Mouse (Mus musculus) spleen, postnatal 14 days (tissue): ENCODE measurements around the gene Gm10065.
A peak's percentile ranks its signal among the peaks of the same experiment; 100 is the strongest.
"Not testable (repeated sequence)": the region's sequence is repeated elsewhere in the genome, so short reads cannot be mapped to it uniquely, and the experiment has no call there.

Experiments
- DNase-seq, 2 experiments: peaks; one replicate each; pipeline ENCODE4 v3.0.0; 2021 to 2022; ENCODE audit warnings: low spot score in 2 of 2

Gene Gm10065

GRCm38 (mm10) chr13:21478759-21479670 lies at the start of gene Gm10065, which contains the start of gene Zkscan4:
Gm10065 (minus strand) TSS chr13:21479441.
Zkscan4 (plus strand) TSS chr13:21478907.
- DNase-seq = not testable (repeated sequence)

GRCm38 (mm10) chr13:21506221-21506649 lies 27.0 kb upstream of the Gm10065 start:
- peak; percentile 43 to 50 for DNase-seq

- no peak for DNase-seq
Measured at GRCm38 (mm10) chr13:21502296-21502695, 23.1 kb upstream of the Gm10065 start.

GRCm38 (mm10) chr13:21501182-21501581 lies 21.9 kb upstream of the Gm10065 start, which contains the start of gene Gm11273:
Gm11273 (minus strand) TSS chr13:21501418.
- not testable (repeated sequence) for DNase-seq

GRCm38 (mm10) chr13:21495080-21495479 lies 15.8 kb upstream of the Gm10065 start, which contains the start of gene AK157302:
AK157302 (plus strand) TSS chr13:21495223.
- peak in 1 of 2 experiments; percentile 6 for DNase-seq

GRCm38 (mm10) chr13:21492847-21493246 lies 13.6 kb upstream of the Gm10065 start:
- DNase-seq = no peak

- no peak for DNase-seq
Measured at GRCm38 (mm10) chr13:21486881-21487280, 7.6 kb upstream of the Gm10065 start.

- DNase-seq = no peak
Measured at GRCm38 (mm10) chr13:21472427-21472826, 6.8 kb downstream of the Gm10065 start.

GRCm38 (mm10) chr13:21469097-21469496 lies 10.1 kb downstream of the Gm10065 start:
- DNase-seq = no peak

GRCm38 (mm10) chr13:21468061-21469019 lies 10.9 kb downstream of the Gm10065 start, which contains the start of gene Nkapl:
Nkapl (minus strand) TSS chr13:21468509.
- DNase-seq = peak; percentile 47 to 52

GRCm38 (mm10) chr13:21467336-21467735 lies 11.9 kb downstream of the Gm10065 start:
- no peak for DNase-seq

- not testable (repeated sequence) for DNase-seq
Measured at GRCm38 (mm10) chr13:21462516-21462915, 16.7 kb downstream of the Gm10065 start.

- no peak for DNase-seq
Measured at GRCm38 (mm10) chr13:21456347-21456746, 22.9 kb downstream of the Gm10065 start.

- no peak for DNase-seq
Measured at GRCm38 (mm10) chr13:21454133-21454532, 25.1 kb downstream of the Gm10065 start.

- DNase-seq = peak; percentile 45 to 63
Measured at GRCm38 (mm10) chr13:21453449-21453848, 25.8 kb downstream of the Gm10065 start, which contains the start of gene Zscan26. Zscan26 (minus strand) TSS chr13:21453730.

GRCm38 (mm10) chr13:21453042-21453441 lies 26.2 kb downstream of the Gm10065 start:
- DNase-seq = no peak

GRCm38 (mm10) chr13:21447856-21448614 lies 31.2 kb downstream of the Gm10065 start:
- no peak for DNase-seq

GRCm38 (mm10) chr13:21446796-21447195 lies 32.4 kb downstream of the Gm10065 start:
- no peak for DNase-seq

- DNase-seq = no peak
Measured at GRCm38 (mm10) chr13:21441207-21441572, 38.1 kb downstream of the Gm10065 start.

GRCm38 (mm10) chr13:21440503-21441206 lies 38.6 kb downstream of the Gm10065 start, which contains the start of gene Pgbd1:
Pgbd1 (minus strand) TSS chr13:21441058.
- peak in 1 of 2 experiments; percentile 9 for DNase-seq
